Mouse (Mus musculus) olfactory bulb, adult 2 months (tissue): ENCODE measurements around the gene Gm16181.

Experiments
- CTCF ChIP-seq: fragments of 200-500 bp; IDR thresholded peaks from 2 replicates; pipeline ENCODE4 v1.5.1; 2012; ENCODE audit warnings: low read depth, mild to moderate bottlenecking, low read length, moderate library complexity; ENCODE audit not compliant: insufficient read depth
- POLR2A ChIP-seq: fragments of 200-500 bp; IDR thresholded peaks from 2 replicates; pipeline ENCODE4 v1.6.1; 2012; ENCODE audit warnings: mild to moderate bottlenecking, low read depth, low read length, moderate library complexity; ENCODE audit not compliant: insufficient read depth

GRCm38 (mm10) chr17:35185639-35186611 lies 34.7 kb upstream of the Gm16181 start:
- TF ChIP-seq CTCF, result no peak
- TF ChIP-seq POLR2A, result no peak
